Mouse (Mus musculus): ENCODE measurements around the gene Saysd1.

GRCm38 (mm10) chr14:20164438-20164837 lies 26.1 kb upstream of the Saysd1 start:
- no peak for TF ChIP-seq CTCF (IDR thresholded peaks at IDR 0.05; ENCODE audit: low read depth)
- no peak for TF ChIP-seq EP300 (IDR thresholded peaks at IDR 0.05; ENCODE audit: low read depth)
